Mouse (Mus musculus): ENCODE measurements around the gene Gm40193.

DNA sequence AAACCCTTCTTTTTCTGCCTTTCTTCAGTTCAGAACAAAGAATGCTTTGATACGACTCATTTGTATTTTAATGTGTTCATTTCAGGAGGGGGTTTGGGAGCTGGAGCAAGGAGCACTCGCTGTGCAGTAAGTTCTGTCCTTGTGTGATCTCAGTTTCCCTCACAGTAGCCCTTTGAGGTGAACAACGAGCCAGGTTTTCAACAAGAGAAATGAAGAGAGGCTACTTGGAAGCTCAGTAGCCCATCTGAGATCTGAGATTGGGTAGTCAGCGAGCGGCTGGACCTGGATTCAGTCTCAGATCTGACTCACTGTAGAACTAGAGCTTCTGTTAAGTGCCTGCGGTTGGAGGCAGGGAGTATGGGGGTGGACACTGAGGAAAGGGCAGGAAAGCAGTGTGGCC lies 41.1 kb upstream of the Gm40193 start:
- no peak for TF ChIP-seq CTCF (IDR thresholded peaks at IDR 0.05; ENCODE audit: borderline replicate concordance, control insufficient read depth, extremely low read depth, insufficient read depth, low read length, poor library complexity)
- no peak for TF ChIP-seq POLR2A (IDR thresholded peaks at IDR 0.05; ENCODE audit: control insufficient read depth, extremely low read depth, insufficient read depth, low read length, poor library complexity)

Data from thymus, adult 2 months (tissue).